In the genomic region with DNA sequence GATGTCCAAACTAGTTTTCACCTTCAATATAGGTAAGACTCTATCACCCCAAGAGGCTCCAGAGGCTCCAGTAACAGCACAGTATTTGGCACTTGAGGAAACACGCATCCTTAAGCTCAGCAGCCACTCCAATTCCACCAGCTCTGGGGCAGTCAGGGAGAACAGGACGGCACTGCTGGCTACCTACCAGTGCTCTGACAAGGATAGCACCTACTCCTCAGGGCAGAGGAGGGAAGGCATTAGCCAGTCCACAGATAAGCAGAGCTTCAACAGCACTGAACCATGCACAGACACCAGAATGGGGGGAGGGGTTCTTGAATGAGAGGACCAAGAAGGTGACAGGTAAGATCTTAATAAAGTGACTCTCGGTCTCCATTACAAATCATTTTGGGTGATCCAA, we compare ENCODE assay signal across 37 mouse cellular contexts. TPM values are rescaled to one million over a fixed set of nuclear protein-coding genes. Genes with fewer than 3 reads are reported as not detected.
A peak's percentile ranks its signal among the peaks of the same experiment; 100 is the strongest.
DNase-seq lines count a peak whose midpoint lies in the region; ATAC-seq and TF ChIP-seq lines count a peak whose summit lies in the region.
"Had no signal": no experiment of that assay in that cellular context is flagged by ENCODE, and none has a peak within 500 bp of the region (broad histone marks: within the 10 kb centered on the region; RNA-seq: fewer than 3 reads in every experiment).

No protein-coding gene starts in this region.

- no peaks in the 10 kb centered on the region for H3K9me3 ChIP-seq in liver, embryonic 14.5 days (ENCODE audit: control insufficient read depth, low read length)
- H3K9me3 ChIP-seq: embryonic facial prominence, embryonic 10.5 days; embryonic facial prominence, embryonic 15.5 days; forebrain, embryonic 15.5 days; limb, embryonic 10.5 days; limb, embryonic 15.5 days; lung, embryonic 15.5 days; midbrain, embryonic 12.5 days had no signal

- H3K4me3 ChIP-seq in gastrocnemius, adult 2 months = no peak overlapping the region
- H3K4me3 ChIP-seq in liver, embryonic 14.5 days (ENCODE audit: insufficient read depth in 1 of 2, low read depth in 2 of 2, low read length in 2 of 2) = peak overlapping the region; percentile 47 to 62
- H3K4me3 ChIP-seq: embryonic facial prominence, embryonic 10.5 days; embryonic facial prominence, embryonic 15.5 days; forebrain, embryonic 10.5 days; forebrain, embryonic 15.5 days; limb, embryonic 10.5 days; limb, embryonic 15.5 days; lung, embryonic 15.5 days; midbrain, embryonic 12.5 days had no signal

- H3K4me2 ChIP-seq in liver, embryonic 14.5 days (ENCODE audit: low read depth) = peak overlapping the region; percentile 88
- H3K4me2 ChIP-seq: embryonic facial prominence, embryonic 15.5 days; forebrain, embryonic 15.5 days; hindbrain, embryonic 14.5 days; limb, embryonic 15.5 days; lung, embryonic 15.5 days; midbrain, embryonic 12.5 days had no signal

- intact Hi-C loops in gastrocnemius, adult 2 months (cut with DNase I) = no loop called here

- H3K36me3 ChIP-seq in liver, embryonic 14.5 days (replicated peaks; ENCODE audit: control insufficient read depth, insufficient read depth, low read depth) = peaks cover 82% of the 10 kb centered on the region

- H3K27me3 ChIP-seq in liver, embryonic 14.5 days (ENCODE audit: control insufficient read depth, insufficient read depth, low read length) = no peaks in the 10 kb centered on the region
- H3K27me3 ChIP-seq: CH12.LX; embryonic facial prominence, embryonic 15.5 days; forebrain, embryonic 15.5 days; limb, embryonic 15.5 days; lung, embryonic 15.5 days; midbrain, embryonic 12.5 days had no signal

- no peak for ATAC-seq in liver, embryonic 14.5 days (ENCODE audit: insufficient read depth)
- ATAC-seq in cerebellum, adult (ENCODE audit: insufficient number of reproducible peaks, low FRiP score, low TSS enrichment) = no peak
- ATAC-seq: forebrain, embryonic 15.5 days; inflammation-experienced regulatory T-cells, adult 6 months had no signal

- whole genome bisulfite sequencing in liver, embryonic 14.5 days (ENCODE audit: insufficient replicate concordance) = 52% methylated on average over 3 of the region's 3 CpGs

- no peak for TF ChIP-seq CTCF in gastrocnemius, adult 2 months (IDR thresholded peaks at IDR 0.05)
- TF ChIP-seq CTCF in liver, embryonic 14.5 days (IDR thresholded peaks at IDR 0.05; ENCODE audit: low read depth) = 0 out of 2 replicates have a peak, but pooled peaks have one; percentile 14

- H3K4me1 ChIP-seq in liver, embryonic 14.5 days (replicated peaks; ENCODE audit: control insufficient read depth in 2 of 2, insufficient read depth in 2 of 2, low read length in 1 of 2) = peaks cover 63 to 70% of the 10 kb centered on the region in 2 experiments
- H3K4me1 ChIP-seq: embryonic facial prominence, embryonic 10.5 days; forebrain, embryonic 10.5 days; limb, embryonic 10.5 days; limb, embryonic 15.5 days; lung, embryonic 15.5 days; midbrain, embryonic 12.5 days had no signal

- H3K27ac ChIP-seq in gastrocnemius, adult 2 months = peak overlapping the region; percentile 91
- peak overlapping the region; percentile 97 for H3K27ac ChIP-seq in liver, embryonic 14.5 days
- H3K27ac ChIP-seq: embryonic facial prominence, embryonic 10.5 days; embryonic facial prominence, embryonic 15.5 days; forebrain, embryonic 10.5 days; forebrain, embryonic 15.5 days; hindbrain, embryonic 14.5 days; limb, embryonic 10.5 days; limb, embryonic 15.5 days; lung, embryonic 15.5 days; midbrain, embryonic 12.5 days; stomach, postnatal 0 days had no signal

- TF ChIP-seq EP300 in liver, embryonic 14.5 days (IDR thresholded peaks at IDR 0.05; ENCODE audit: low read depth) = peak; percentile 33; the same call in 1 of the 2 replicates

- peak overlapping the region; percentile 79 for H3K9ac ChIP-seq in liver, embryonic 14.5 days (replicated peaks)
- H3K9ac ChIP-seq: embryonic facial prominence, embryonic 15.5 days; forebrain, embryonic 15.5 days; hindbrain, embryonic 14.5 days; limb, embryonic 15.5 days; lung, embryonic 15.5 days; midbrain, embryonic 12.5 days had no signal

- DNase-seq in gastrocnemius, adult 2 months = no peak
- DNase-seq in gastrocnemius, postnatal 25 days = no peak
- peak; percentile 38 for DNase-seq in spleen, adult 12 weeks (ENCODE audit: low spot score)
- DNase-seq in spleen, postnatal 14 days (ENCODE audit: low spot score in 2 of 2) = no peak
- no peak for DNase-seq in liver, embryonic 14.5 days (ENCODE audit: low read depth in 3 of 3, low spot score in 3 of 3)
- no peak for DNase-seq in adrenal gland, postnatal 14 days
- DNase-seq in retina, embryonic 14.5 days (ENCODE audit: low spot score) = no peak
- DNase-seq: adrenal gland, postnatal 25 days; cerebellum, adult 8-10 months; cerebellum, postnatal 25 days; kidney, adult 11 months; kidney, postnatal 14 days; layer of hippocampus, adult 9-11 months; retina, postnatal 1 day; right cerebral cortex, postnatal 14 days; spleen, adult 18-20 months; thymus, adult 18-20 months; thymus, postnatal 25 days had no signal

RNA-seq across cellular contexts. Expression of a gene that starts 7.5 kb away (rescaled TPM):
- total RNA-seq in gastrocnemius, adult 2 months (2021) = 10 to 100 TPM; 23.0 to 24.3 TPM
- total RNA-seq in gastrocnemius, postnatal 25 days (2021) = 10 to 100 TPM; 14.6 to 20.5 TPM
- 57.2 and 60.6 TPM in 2 replicates for polyA plus RNA-seq in liver, embryonic 14.5 days (2012; rRNA removed)
- polyA plus RNA-seq in liver, embryonic 14.5 days (2014; fragmentation: Nextera tagmentation; extraction: Ambion mirVana) = 37.0 and 42.0 TPM in 2 replicates
- total RNA-seq in adrenal gland, postnatal 14 days (2021) = 27.3 and 29.8 TPM in 2 replicates

RNA-seq across cellular contexts. Expression of a gene that starts 7.9 kb away (rescaled TPM):
- not detected for total RNA-seq in gastrocnemius, adult 2 months (2021)
- not detected for total RNA-seq in gastrocnemius, postnatal 25 days (2021)
- 0.04 and 0.06 TPM in 2 replicates for polyA plus RNA-seq in liver, embryonic 14.5 days (2012; rRNA removed)
- 0.06 TPM in 1 of 2 replicates, not detected in the other for polyA plus RNA-seq in liver, embryonic 14.5 days (2014; fragmentation: Nextera tagmentation; extraction: Ambion mirVana)
- not detected in 2 replicates for total RNA-seq in adrenal gland, postnatal 14 days (2021)
- total RNA-seq: adrenal gland, postnatal 25 days; gastrocnemius, adult 18-20 months; heart, adult 8-10 months; hematopoietic stem cell, adult 5-6 weeks; left cerebral cortex, postnatal 10 days; megakaryocyte progenitor cell, adult 5-6 weeks had no signal
- polyA plus RNA-seq: frontal cortex, adult 2 months; inflammation-experienced regulatory T-cells, adult 6 months; stomach, postnatal 0 days had no signal

RNA-seq across cellular contexts. Expression of a gene that starts 33.4 kb away (rescaled TPM):
- total RNA-seq in gastrocnemius, adult 2 months (2021) = 1 to 10 TPM; 1.0 to 1.8 TPM
- total RNA-seq in gastrocnemius, postnatal 25 days (2021) = 1 to 10 TPM; 1.2 to 1.7 TPM
- polyA plus RNA-seq in liver, embryonic 14.5 days (2012; rRNA removed) = 24.6 and 25.4 TPM in 2 replicates
- polyA plus RNA-seq in liver, embryonic 14.5 days (2014; fragmentation: Nextera tagmentation; extraction: Ambion mirVana) = 15.0 and 18.2 TPM in 2 replicates
- 8.5 and 11.2 TPM in 2 replicates for total RNA-seq in adrenal gland, postnatal 14 days (2021)

RNA-seq across cellular contexts. Expression of a gene that starts 35.3 kb away (rescaled TPM):
- 10 to 100 TPM; 21.9 to 25.0 TPM for total RNA-seq in gastrocnemius, adult 2 months (2021)
- total RNA-seq in gastrocnemius, postnatal 25 days (2021) = 10 to 100 TPM; 19.3 to 19.5 TPM
- 26.2 TPM in 2 replicates for polyA plus RNA-seq in liver, embryonic 14.5 days (2012; rRNA removed)
- 25.5 and 29.5 TPM in 2 replicates for polyA plus RNA-seq in liver, embryonic 14.5 days (2014; fragmentation: Nextera tagmentation; extraction: Ambion mirVana)
- 30.9 and 31.0 TPM in 2 replicates for total RNA-seq in adrenal gland, postnatal 14 days (2021)

RNA-seq across cellular contexts. Expression of a gene that starts 40.7 kb away (rescaled TPM):
- total RNA-seq in gastrocnemius, adult 2 months (2021) = 10 to 100 TPM; 39.2 to 43.4 TPM
- 10 to 100 TPM; 47.7 to 79.5 TPM for total RNA-seq in gastrocnemius, postnatal 25 days (2021)
- polyA plus RNA-seq in liver, embryonic 14.5 days (2012; rRNA removed) = 40.5 and 83.2 TPM in 2 replicates
- 139 TPM in 2 replicates for polyA plus RNA-seq in liver, embryonic 14.5 days (2014; fragmentation: Nextera tagmentation; extraction: Ambion mirVana)
- 22.3 and 41.4 TPM in 2 replicates for total RNA-seq in adrenal gland, postnatal 14 days (2021)
